Mouse (Mus musculus) kidney, adult 18-20 months (tissue): Measurements from ENCODE around the gene Efna4.
A peak's percentile ranks its signal among the peaks of the same experiment; 100 is the strongest.

Source experiments
- DNase-seq: peaks from one replicate; pipeline ENCODE4 v3.0.0; 2021

Gene Efna4

DNA sequence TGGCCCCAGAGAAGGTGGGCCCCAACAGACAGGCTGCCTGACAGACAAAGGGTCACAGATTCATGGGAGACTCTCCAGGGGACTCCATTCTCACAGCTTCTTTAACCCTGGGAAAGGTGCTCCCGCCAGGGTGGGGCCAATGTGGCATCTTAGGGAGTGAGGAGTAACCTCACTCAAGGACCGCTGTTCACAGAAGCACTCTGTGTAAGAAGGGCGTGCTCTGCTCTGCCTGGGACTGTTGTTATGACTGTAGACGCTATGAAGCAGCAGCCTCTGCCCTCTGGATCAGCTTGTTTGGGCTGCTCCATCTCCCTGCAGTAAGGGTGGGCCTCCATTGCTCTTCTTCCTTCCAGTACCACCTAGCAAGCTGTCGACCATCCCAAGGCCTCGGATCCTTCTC, 33.4 kb downstream of the Efna4 start:
- DNase-seq = no peak

DNA sequence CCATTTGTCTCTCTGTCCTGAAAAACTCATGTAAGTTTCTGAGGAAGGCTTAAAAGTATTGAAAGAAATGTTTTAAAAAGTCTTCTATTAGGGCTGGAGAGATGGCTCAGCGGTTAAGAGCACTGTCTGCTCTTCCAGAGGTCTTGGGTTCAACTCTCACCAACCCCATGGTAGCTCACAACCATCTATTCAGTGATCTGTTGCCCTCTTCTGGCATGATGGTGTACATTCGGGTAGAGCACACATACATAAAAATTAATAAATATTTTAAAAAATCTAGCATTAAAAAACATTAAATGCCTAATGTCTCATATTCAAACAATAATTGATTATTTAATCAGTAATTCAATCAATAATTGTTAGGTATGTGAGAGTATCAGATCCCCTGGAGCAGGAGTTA, 37.3 kb downstream of the Efna4 start:
- no peak for DNase-seq

DNA sequence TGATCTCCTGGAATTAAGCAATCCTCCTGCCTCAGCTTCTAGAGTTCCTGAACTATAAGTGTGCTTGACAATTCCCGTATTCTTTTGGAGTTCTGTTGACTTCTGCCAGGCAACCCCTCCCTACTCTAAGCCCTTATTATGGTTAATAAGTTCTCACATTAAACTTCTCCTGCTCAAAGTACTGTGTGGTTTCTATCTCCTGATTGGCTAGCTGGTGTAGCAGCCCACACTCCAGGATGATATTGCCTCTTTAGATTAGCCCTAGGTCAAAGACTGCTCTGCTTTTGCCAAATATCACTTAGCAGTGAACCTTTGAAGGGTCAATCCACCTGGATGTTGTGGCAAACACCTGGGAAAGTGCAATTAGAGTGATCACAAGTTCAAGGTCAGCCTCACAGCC, 37.8 kb downstream of the Efna4 start:
- peak; percentile 34 for DNase-seq

DNA sequence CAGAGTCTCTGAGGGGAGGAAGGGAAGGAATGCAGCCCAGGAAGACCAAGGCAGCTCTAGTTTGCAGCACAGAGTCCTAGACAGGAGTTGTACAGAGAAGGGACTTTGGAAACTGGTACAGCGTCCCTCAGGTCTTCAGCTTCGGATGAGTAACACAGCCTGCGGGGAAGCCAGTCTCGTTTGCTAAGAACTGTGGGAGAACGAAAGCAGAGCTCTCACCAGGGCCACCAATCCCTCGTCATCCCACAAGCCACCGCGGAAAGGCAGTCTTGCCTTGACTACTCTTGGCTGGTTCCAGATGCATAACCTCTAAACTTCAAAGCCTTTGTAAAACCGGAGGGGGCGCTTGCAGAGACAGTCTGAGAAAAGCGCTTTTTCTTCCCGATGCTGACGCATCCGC, 38.3 kb downstream of the Efna4 start:
- DNase-seq = peak; percentile 52

DNA sequence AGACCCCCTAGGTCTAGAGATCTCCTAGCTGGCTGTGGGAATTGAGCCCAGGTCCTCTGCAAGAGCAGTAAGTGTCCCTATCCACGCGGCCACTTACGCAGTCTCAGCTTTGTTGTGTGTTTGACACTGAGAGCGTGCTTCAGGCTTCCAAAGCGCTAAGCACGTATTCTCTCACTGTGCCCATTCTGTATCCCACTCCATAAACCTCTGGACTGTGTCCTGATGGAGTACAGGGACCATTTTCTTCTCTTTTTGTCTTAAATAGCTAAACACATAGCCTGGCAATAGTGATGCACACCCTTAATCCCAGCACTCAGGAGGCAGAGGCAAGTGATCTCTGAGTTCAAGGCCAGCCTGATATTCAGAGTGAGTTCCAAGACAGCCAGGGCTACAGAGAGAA, 38.9 kb downstream of the Efna4 start:
- DNase-seq = no peak

- no peak for DNase-seq
Observed at GRCm38 (mm10) chr3:89296761-89297396, 40.9 kb downstream of the Efna4 start.

GRCm38 (mm10) chr3:89295685-89296230, 42.1 kb downstream of the Efna4 start:
- no peak for DNase-seq

- DNase-seq = peak; percentile 45
Observed at GRCm38 (mm10) chr3:89294195-89294594, 43.6 kb downstream of the Efna4 start.

DNA sequence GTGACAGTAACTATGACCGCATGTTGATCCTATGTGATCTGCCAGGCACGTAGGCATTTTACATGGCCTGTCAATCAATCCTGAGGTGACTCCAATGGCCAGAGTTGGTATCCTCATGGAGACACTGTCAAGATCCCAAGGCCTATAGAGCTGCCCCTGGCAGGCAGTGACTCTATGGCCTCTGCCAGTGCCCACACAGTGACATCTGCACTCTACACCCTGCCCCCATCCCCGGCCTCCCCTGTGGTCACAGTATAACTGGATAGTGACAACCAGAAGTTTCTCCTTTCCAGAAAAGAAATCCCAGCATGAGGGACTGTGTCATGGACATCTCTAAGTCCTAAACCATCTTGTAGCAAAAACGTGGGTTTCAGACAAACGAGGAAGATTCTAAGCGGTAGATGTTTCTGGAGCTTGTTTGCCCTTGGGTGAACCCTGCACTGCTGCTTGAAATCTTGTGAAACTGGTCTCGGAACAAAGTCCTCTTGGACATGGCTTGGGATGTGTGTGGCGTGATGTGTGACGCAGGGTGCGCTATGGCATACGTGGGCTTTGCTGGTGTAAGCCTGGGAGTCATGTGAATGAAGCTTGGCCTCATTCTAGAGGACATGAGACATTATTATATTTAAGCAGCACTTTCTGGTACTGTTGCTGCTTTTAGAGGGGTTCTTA, 44.4 kb downstream of the Efna4 start:
- peak; percentile 62 for DNase-seq

DNA sequence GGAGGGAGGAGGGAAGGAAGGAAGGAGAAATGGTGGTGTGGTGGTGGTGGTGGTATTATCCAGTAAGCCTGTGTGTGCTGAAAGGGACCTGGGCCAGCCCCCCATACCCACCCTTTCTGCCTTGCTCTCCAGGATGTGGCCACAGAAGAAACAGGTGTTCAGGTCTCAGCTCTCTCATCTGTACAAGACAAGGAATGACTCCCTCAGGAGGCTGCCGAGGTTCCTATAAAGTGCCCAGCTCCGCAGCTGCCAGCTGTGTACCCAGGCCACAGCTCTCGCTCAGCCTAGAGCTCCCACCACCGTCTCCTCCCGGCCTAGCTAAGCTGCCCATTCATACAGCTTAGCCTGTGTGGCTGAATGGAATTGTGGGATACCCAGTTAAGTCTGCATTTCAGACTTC, 45.5 kb downstream of the Efna4 start:
- DNase-seq = no peak

DNA sequence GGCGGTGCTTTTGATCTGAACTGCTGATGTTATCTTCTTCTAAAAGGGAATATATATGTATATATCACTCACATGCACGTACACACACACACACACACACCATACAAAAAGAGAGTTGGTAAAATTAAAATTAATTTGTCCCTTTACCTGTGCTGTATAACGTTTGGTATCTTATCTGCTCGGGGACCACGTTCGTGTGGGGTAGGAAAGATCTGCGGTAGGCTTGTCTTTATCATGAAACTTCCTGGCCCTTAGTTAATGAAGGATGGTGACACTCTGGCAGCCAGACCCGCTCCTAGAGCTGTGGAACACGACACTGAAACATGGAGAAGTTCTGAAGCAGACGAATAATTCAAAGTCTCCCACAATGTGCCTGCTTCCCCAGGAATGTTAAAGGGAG, 46.0 kb downstream of the Efna4 start:
- no peak for DNase-seq

DNA sequence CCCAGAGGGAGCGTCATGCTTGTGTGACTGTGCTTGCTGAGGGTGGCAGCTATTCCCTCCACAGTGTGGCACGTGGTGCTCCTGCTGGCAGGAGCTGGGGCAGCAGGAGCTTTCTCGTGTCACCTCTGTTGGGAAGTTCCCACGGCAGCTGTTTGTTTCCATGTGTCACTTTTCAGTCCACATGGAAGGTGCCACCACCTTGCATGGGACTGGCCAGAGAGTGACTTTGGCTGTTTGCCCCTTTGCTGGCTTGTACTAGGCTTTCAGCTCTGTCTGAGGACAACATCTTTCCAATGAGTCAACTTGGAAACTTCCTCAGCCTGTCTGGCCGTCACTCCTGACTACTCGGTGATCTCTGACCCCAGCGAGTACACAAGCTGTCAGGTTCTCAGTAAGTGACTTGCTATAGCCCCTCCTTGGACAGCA, 49.3 kb downstream of the Efna4 start:
- DNase-seq = peak; percentile 66

- DNase-seq = no peak
Observed at GRCm38 (mm10) chr3:89287286-89287685, 50.5 kb downstream of the Efna4 start.

GRCm38 (mm10) chr3:89285526-89285925, 52.3 kb downstream of the Efna4 start:
- no peak for DNase-seq

- DNase-seq = no peak
Observed at GRCm38 (mm10) chr3:89284261-89284660, 53.6 kb downstream of the Efna4 start.
